Mouse (Mus musculus) heart, adult 11 months (tissue): ENCODE data around the gene 9130019O22Rik.
A peak's percentile ranks its signal among the peaks of the same experiment; 100 is the strongest.
"Not testable (repeated sequence)": the region's sequence is repeated elsewhere in the genome, so short reads cannot be mapped to it uniquely, and the experiment has no call there.

ENCODE experiments used
- DNase-seq: peaks from one replicate; pipeline ENCODE4 v3.0.0; 2022

9130019O22Rik gene

DNA sequence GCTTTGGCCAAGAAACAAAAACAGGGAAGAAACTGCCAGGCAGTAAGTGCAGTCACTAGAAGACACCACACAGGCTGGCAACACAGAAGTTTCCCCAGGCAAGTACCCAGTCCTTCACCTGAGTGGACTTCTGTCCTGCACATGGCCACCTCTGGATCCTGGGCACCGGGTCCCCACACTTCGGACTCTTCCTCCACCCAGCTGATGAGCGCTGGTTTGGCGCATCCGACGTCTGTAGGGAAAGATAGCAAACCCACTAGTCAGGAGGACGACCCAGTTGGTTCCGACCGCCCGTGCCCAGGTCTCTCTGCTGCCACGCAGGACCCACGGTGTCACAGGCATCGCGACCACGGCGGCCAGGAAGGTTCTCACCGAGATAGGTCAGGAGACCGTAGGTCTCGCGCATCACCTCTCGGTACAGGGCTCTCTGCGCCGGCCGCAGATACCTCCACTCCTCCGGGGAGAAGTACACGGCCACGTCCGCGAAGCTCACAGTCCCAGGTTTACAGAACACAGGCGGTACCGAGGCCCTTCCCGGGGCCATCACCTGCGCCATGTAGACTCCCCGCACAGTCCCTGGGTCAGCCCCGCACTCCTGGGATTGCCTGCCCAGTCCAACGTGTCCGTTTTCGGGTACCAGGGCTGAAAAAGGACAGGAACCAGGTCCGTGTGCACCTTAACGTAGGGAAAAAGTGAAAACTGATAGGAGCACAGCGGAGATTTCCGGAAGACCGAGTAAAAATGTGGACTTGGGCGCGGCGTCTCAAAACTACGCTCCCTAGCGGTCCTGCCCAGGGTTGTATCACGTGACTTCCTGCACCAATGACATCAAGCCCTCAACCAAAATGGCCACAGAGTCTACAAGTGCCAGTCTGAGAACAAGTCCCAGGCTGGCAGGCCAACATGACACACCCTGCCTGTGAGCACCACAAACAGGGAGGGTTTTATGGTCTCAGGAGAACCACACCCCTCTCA lies 11.4 kb downstream of the 9130019O22Rik start, which contains the start of gene Zfp747:
Gene Zfp747, minus strand, starts transcription at position 780 of the 975 bp plus-strand sequence.
- DNase-seq, result peak; percentile 100

DNA sequence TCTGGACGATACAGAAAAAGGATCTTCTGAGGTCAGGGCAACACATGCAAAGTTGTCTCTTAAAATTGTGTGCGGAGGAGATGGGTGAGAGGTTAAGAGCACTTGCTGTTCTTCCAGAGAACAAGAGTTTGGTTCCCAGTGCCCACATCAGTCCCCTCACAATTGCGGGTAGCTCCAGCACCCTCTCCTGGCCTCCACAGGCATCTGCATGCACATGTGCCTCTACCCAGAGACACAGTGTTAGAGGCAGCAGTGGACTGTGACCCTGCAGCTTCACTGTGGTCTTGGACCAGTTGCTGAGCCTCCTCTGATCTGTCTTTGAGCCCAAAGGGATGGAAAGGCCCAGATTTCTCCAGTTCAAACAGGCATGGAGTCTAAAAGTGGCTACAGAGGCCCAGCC lies 15.1 kb downstream of the 9130019O22Rik start:
- not testable (repeated sequence) for DNase-seq

DNA sequence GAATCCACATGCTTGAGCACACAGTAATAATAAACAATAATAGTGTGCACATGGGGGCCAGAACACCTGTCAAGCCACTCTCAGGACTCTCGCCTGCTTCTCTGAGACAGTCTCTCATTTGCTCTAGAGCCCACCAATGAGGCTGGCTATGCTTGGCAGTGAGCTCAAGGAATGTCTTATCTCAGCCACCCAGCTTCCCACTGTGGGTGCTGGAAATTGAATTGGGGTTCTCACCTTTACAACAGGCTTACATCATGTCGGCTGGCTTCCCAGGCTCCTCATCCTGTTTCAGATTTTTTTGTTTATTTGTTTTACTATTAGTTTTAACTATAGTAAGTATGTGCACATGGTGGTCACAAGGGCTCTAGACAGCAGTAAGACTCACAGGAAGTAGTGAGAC lies 15.8 kb downstream of the 9130019O22Rik start:
- no peak for DNase-seq

DNA sequence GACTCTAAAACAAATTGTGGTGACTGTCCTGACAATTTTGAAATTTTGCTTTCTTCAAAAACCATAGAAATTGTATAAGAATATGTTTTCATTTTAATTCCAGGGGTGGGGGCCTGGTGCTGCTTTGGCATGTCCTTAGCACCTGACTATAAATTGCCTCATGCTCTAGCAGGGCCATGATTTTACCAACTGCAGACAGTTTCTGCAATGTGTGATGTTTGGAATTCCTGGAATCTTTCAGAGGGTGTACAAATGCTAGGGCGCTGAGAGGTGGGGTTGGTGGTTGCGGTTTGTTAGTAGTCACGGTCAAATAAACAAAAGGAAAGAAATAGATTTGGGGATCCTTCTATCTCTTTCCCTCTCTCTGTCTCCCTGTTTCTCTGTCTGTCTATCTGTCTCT lies 20.7 kb downstream of the 9130019O22Rik start:
- no peak for DNase-seq

DNA sequence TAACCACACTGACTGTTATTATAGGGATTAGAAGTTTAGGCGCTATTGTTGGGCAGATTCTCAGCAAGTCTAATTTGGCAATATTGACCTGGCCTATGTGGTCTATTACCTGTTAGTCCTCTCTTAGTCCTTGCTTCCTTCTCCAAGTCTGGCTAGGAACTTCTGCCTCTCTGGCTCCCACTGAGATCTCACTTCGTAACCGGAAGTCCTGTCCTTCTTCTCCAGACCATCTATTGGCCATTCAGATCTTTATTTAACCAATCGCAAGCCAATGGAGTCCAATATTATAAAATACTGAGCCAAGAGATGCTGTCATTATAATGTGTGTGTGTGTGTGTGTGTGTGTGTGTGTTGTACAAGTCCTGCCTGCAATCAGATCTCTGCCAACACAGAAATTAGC lies 22.8 kb downstream of the 9130019O22Rik start:
- peak; percentile 96 for DNase-seq

DNA sequence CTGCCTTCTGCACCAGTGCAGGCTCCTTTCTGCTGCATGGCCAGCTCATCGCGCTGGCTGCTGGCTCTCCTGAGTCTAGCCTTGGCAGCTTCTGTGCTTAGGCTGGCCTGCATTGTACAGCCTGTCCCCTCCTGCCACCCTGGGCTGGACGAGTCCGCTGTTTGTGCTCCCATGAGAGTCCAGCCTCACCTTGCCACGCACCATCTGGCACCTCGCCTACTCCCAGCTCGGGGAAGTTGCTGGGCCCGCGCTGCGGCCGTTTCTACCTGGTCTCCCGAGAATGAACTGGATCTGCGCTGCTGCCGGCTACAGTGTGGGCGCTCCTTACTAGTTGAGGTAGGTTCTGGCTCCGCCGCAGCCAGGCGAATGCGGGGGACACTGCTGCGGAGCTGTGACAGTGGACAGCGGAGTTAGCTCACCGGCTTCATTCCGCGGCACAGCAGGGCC lies 23.5 kb downstream of the 9130019O22Rik start:
- no peak for DNase-seq

DNA sequence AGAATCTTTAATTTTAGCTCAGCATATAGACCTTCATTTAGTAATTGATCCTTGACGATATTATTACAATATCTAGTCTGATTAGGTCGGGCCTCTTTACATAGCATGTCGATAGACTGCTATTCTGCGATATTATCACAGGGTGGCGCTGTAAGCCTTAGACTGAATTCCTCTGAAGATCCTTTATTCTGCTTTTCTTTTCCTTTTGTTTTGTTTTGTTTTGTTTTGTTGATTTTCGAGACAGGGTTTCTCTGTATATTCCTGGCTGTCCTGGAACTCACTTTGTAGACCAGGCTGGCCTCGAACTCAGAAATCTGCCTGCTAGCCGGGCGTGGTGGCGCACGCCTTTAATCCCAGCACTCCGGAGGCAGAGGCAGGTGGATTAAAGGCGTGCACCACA lies 24.5 kb downstream of the 9130019O22Rik start:
- DNase-seq, result not testable (repeated sequence)

DNA sequence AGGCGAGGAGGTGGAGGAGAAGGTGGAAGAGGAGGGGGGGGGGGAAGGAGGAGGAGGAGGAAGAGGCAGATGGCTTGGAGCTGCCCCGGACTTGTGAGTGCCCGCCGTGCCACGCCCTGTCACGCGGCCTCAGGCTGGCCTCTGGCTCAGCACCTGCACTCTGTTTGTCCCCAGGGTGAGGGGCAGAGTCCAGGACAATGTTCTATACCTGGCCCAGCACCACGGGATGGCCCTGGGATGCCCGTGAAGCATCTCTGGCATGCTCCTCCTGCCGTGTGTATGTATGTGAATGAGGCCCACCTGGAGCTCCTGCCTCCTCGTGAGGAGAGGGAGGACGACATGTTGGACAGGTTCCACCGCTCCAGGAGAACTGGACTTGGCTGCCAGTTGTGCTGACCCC lies 25.5 kb downstream of the 9130019O22Rik start:
- DNase-seq, result peak; percentile 89

DNA sequence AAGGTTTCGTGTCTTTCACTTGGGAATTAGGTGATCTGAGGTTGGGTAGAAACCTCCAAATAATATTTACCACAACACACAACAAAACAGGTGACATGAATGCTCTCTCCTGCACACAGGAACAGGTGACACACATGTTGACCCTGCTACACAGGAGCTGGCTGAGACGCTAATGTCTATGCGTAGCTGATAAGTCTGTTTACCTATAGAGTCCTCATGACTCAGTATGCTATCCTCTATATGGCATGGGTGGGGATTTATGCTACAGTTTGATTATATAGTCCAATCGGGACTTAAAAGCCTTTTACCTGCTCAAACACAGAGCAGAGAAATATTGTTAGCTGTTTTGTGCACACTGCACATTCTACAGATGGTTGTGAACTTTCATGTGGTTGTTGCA lies 26.7 kb downstream of the 9130019O22Rik start:
- DNase-seq, result no peak

DNA sequence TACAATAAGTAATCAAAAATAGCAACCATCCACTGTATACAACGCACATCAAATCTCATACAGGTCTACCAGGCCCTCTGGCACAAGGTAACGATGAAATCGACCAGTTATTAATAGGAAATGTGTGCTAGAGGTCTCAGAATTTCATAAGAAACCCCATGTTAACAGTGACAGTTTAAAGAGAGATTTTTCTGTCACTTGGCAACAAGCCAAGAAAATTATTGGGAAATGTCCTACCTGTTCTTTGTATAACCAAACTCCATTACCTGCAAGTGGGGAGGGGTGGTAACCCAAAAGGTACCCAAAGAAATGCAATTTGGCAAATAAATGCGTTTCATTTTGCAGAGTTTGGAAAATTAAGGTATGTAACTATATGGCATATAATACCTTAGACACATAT lies 28.5 kb downstream of the 9130019O22Rik start:
- DNase-seq, result no peak

DNA sequence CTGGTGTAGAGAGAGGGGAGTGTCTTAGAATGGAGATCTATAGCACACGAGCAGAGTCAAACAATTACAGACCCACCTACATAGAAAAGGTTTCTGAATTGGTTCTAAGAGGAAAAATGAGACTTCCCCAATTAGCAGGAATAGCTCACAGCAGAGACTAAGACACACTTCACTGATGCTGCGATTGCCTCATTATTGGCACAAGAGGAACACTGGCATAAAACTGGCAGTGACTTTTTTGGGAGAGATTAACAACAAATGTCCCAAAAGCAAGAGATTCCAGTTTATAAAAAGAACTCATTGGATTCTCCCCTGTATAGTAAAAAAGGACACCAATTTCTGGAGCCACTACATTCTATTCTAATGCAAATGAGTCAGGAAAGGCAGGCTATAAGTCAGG lies 29.1 kb downstream of the 9130019O22Rik start:
- DNase-seq, result no peak

DNA sequence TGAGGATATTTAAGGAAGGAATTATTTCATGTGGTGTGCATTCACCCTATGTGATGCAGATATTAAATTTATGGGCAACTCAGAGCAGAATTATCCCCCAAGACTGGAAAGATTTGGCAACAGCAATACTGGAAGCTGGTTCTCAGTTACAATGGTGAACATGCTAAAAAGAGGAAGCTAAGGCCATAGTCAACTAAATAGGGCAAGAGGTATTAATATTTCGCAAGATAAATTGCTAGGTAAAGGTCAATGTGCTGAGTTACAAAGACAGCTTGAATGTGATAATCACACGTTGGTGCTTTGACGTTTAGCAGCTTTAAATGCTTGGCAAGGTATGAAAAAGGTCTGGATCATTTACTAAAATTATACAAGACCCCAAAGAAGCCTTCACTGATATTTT lies 31.2 kb downstream of the 9130019O22Rik start:
- DNase-seq, result no peak

DNA sequence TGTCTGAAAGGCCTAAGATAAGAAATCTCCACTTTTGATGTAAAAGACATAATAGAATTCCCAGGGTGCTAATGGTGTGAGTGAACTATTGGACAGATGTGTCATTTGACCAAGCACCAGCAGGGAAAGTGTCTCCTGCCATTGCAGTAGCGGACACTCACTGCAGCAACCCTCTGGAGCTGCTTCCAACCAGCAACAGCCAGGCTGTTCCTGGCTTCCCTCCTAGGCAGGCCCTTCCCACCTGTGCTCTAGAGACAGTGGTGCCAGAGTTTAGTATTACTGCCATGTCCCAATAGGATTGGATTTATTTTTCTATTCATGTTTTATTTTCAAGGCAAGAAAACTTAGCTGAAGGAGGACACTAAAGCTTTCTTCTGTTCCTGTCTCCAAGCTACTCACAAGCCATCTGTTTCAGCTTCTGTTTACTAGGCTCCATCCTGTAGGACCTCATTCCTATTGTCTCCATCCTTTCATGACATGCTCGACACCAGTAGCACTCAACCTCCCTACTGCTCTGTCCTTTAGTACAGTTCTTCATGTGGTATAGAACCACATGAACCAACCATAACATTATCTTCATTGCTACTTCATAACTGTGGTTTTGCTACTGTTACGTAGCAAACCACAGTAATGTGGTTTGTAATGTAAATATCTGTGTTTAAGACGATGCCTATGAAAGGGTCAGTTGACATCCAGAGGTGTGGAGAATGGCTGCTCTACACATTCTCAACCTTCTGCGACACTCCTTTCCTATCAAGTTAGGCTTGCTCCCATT lies 35.5 kb downstream of the 9130019O22Rik start:
- peak; percentile 75 for DNase-seq

DNA sequence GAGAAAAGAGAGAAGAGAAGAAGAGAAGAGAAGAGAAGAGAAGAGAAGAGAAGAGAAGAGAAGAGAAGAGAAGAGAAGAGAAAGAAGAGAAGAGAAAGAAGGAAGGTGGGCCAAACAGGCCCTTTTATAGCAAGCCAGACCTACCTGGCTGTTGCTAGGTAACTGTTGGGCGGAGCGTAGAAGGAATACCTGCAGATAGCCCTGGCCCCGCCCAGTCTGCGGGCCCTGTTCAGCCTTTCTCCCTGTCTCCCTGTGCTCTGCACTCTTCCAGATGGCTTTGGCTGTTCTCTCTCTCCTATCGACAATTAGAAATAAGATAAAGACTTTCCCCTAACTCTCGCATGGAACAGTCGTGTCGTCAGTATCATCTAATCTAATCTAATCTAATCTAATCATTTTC lies 40.3 kb downstream of the 9130019O22Rik start:
- peak; percentile 93 for DNase-seq

DNA sequence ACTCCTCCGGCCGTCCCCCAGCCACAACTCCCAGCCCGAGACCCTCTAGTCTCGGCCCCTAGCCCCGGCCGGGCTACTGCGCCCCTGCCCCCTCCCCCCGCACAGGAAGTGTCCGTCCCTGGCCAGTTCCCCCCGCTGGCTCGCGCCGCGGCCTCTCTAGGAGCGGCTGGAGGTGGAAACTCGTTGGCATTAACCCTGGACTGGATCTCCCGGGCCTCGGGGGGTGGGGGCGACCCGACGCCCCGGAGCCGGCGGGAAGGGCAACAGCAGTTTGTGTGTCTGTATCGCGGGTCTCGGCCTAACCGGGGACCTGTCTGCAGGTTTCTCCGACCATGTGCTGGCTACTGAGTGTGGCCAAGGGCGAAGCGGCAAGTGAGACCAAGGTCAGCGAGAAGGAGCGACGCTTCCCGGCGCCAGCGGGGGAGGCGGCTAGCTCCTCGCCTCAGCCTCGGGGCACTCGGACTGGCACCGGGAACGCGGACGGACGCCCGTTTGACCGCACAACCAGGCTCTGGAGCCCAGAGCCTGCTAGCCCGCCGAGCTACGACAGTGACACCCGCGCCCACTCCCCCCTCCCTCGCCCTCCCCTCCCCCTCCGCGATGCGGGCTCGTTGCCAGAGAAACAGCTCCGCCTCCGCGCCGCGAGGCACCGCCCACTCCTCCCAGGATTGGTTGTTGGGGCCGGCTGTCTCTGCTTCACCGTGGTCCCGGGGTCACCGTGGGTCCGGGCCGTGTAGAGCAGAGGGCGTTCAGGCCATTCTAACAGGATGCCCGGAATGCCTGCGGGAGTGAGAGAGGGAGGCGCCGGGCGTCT lies 41.2 kb downstream of the 9130019O22Rik start, which contains the start of gene Zfp768:
Gene Zfp768, minus strand, starts transcription at position 78 of the 814 bp plus-strand sequence.
- peak; percentile 100 for DNase-seq

DNA sequence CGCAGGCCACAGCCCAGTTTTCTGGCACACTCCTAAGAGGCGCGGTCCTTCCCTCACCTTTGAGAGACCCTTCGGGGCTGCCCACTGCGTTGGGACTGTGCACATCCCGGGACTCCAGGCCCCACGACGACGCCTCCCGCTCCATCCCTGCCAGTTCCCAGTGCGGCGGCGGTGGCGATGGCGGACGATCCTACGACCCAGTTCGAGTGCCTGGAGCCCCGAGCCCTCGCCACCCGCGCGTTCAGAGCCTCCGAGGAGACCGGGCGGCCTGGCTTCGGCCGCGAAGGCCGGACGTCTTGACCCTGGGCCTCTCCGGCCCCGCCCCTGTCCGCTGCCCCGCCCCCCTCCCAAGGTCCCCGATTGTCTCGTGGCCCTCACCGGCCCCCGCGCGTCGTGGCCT lies 41.9 kb downstream of the 9130019O22Rik start:
- no peak for DNase-seq

DNA sequence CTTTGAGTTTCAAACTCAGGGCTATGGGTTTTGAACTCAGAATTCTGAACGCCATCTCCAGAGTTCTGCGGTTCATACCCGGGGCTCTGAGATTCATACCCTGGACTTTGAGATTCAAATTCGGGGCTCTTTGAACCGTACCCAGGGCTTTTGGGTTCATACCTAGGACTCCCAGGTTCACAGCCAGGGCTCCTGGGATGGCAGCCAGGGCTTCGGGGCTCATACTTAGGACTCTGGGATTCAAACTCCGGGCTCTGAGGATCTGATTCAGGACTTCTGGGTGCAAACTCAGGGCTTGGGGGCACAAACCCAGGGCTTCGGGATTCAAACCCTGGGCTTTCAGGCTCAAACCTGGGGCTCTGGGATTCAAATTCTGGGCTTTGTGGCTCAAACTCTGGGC lies 42.6 kb downstream of the 9130019O22Rik start:
- peak; percentile 90 for DNase-seq

DNA sequence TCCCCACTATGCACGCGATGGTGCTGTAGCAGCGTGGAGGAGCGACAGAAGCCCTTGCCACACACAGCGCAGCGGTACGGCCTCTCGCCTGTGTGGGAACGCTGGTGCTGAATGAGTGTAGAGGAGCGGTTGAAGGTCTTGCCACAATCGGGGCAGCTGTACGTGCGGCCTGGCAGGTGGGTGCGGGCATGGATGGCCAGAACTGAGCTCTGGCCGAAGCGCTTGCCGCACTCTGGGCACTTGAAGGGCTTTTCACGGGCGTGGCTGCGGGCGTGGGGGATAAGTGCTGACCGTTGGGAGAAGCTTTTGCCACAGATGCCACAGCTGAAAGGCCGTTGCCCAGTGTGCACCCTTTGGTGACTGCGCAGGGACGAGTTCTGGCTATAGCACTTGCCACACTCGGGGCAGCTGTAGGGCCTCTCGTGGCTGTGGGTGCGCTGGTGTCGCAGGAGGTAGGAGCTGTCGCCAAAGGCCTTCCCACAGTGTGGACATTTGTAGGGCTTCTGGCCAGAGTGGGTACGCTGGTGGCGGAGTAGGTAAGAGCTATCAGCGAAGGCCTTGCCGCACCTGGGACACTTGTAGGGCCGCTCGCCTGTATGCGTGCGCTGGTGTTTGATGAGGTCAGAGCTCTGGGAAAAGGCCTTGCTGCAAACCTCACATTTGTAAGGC lies 43.5 kb downstream of the 9130019O22Rik start:
- peak; percentile 92 for DNase-seq

DNA sequence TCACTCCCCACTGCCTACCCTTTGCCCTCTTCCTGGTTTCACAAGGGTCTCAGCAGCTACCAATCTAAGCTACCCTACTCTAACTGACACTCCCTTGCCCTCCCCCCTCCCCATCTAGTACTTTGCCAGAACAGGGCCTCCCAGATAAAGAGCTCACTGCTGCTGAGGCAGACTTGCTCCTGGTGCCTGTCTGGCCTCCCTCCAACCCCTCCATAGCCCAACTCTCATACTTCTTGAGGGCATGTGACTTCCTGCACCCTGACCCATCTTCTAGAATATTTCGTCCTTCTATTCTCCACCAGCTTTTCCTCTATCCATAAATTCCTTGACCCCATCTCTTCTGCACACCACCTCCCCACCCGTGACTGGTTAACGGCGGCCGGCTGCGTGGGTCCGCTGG lies 44.1 kb downstream of the 9130019O22Rik start:
- no peak for DNase-seq

DNA sequence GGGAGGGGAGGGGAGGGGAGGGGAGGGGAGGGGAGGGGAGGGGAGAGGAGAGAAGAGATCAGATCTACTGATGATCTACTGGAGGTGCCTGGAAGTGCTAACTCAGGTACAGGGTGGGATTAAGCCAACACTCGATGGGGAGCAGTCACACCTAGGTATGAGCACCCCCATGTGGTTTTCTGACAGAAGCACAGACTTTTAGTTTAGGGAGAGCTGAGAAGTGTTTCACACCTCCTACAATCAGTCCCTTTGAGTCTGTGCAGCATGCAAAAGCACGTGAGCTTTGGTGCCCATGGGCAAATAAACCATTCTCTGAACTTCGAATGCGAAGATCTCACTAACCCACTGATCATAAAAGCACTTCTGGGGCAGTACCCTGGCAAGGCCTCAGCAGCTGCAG lies 44.6 kb downstream of the 9130019O22Rik start:
- DNase-seq, result peak; percentile 84

DNA sequence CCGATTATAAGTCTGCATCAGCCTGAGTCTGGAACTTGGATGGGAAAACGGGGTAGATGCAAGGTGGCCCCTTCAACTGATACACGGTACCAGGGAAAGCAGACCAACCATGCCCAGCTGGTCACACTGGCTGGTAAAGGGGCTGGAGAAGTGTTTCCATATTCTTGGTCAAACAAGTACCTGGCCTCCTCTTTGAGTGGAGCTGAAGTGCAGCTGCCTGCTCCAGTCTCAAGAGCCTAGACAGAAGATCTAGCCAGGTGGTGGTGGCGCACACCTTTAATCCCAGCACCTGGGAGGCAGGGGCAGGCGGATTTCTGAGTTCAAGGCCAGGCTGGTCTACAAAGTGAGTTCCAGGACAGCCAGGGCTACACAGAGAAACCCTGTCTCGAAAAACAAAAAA lies 45.1 kb downstream of the 9130019O22Rik start:
- DNase-seq, result peak; percentile 77

DNA sequence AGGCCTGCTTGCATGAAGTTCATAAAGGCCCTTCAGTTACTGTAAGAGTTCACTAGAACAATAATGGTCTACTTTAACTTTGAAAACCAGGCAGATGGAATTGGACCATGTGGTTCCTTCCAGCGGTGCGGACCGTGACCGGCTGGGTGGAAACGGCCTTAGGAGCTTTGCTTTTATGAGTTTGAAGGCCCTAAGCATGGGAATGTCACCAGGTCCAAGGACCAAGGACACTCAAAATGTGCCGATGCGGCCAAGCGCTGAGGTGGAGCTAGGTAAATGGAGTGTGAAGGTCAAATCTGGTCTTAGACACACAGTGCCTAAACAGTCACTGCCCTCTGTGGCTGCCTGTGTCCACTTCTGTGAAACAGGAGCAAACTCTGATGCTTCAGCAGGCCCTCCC lies 45.6 kb downstream of the 9130019O22Rik start:
- peak; percentile 81 for DNase-seq
